Mouse (Mus musculus): ENCODE results near the gene Ankrd13d. TPM values are rescaled to one million over a fixed set of nuclear protein-coding genes. Genes with fewer than 3 reads are reported as not detected.

Gene Ankrd13d
- polyA plus RNA-seq, 1 experiment: 7.3 TPM

DNA sequence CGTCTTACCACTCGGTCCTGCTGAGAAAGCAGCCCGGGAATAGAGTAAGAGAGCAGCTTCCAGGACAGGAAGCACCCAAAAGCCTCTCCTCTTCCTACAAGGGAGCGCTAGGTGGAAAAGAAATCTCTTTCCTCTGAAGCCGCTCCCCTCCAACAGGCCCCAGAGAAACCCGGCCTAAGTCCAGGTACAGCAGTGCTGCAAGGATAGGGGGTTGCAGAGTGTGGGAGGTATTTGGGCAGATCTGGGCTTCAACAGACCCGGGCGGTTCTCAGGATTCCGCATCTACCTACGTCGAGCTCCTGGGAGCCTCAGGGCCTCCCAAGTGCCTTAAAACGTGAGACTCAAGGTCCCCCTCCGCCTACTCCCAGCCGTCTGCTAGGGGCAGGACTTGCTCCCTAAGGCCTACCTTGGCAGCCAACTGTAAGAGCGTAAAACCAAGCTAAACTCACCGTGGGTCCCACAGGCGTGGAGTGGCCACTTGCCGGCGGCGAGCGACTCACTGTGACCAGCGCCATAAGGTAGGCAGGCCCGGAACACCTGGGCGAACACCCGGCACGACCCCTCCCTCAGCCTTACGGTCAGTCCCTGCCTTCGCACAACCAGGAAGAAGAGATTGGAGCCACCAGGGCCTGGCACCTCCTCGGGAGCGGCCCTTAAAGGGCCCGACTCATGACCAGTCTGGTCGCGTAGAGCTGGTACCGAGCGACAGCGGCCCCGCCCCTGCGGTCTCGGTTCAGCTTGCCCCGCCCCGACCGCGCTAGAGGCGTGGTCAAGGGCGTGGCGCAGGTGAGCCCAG, 14.2 kb downstream of the Ankrd13d start, which contains the start of gene Ssh3:
Gene Ssh3 (minus strand): TSS at position 615 of the 796 bp plus-strand sequence.
- TF ChIP-seq CTCF (IDR thresholded peaks at IDR 0.05; ENCODE audit: insufficient read depth, low read length) (no peak), POLR2A (IDR thresholded peaks at IDR 0.05; ENCODE audit: borderline replicate concordance, extremely low read depth, low read depth, low read length) (peak; percentile 59; the same call in 1 of the 2 replicates)
- 11% methylated on average over 46 of the region's 46 CpGs for WGBS
- Histone ChIP-seq H3K4me3 (replicated peaks; ENCODE audit: extremely low read depth, low read depth, low read length) (peak within 1 kb of the TSS; percentile 91), H3K4me1 (ENCODE audit: control insufficient read depth, insufficient read depth, low read length) (peaks cover 6% of the 10 kb centered on the region)
- peak; percentile 82 for DNase-seq

DNA sequence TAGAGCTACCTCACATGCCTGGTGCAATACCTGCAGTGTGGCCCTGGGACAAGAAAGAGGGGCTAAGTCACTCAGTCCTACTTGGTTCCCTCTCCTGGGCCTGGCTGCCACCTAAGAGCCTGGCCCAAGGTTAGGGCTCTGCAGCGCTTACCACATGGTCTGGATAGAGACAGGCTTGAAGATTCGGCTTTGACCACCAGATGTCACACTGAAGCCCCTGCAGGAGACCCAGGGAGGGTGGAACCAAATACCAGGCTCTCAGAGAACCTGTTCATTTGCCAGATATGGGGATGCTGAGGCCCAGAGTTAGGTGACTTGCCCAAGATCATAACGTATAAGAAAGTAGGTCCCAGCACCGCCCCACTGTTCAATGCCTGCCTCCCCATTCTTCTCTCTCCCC, 17.0 kb downstream of the Ankrd13d start:
- peaks cover 6% of the 10 kb centered on the region for H3K4me1 ChIP-seq (ENCODE audit: control insufficient read depth, insufficient read depth, low read length)
- WGBS: 72% methylated on average over 4 of the region's 4 CpGs
- TF ChIP-seq POLR2A (IDR thresholded peaks at IDR 0.05; ENCODE audit: borderline replicate concordance, extremely low read depth, low read depth, low read length): no peak
- no peak for TF ChIP-seq CTCF (IDR thresholded peaks at IDR 0.05; ENCODE audit: insufficient read depth, low read length)
- no peak overlapping the region for H3K4me3 ChIP-seq (replicated peaks; ENCODE audit: extremely low read depth, low read depth, low read length)
- no peak for DNase-seq

DNA sequence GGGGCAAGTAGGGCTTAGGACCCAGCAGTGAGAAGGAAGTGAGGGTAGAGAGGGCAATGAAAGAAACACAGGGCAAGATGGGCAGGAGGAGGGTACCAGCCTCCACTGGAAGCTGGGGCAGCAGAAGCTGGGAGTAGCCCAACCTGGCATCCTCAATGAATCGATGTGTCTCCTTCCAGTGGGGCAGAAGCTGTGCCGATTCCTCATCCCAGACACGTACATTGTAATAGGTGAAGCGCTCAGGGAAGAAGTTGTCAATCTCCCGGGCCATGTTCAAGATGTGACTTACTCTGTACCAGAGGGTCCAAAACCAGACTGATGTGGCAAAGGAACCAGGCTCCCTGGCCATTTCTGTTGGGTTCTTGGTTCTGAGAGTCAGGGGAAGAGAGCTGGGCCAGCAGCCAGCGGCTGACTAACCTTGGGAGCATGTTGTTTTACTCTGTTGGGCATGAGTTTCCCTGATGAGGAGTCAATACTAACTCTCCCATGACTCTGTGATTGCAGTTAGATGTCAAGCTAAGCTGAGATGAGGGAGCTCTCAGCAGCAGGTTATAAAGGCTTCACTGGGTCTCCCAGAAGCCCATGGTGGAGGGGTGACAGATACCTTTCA, 18.7 kb downstream of the Ankrd13d start:
- no peak for DNase-seq
- 92% methylated on average over 6 of the region's 6 CpGs for WGBS
- TF ChIP-seq POLR2A (IDR thresholded peaks at IDR 0.05; ENCODE audit: borderline replicate concordance, extremely low read depth, low read depth, low read length) (no peak), CTCF (IDR thresholded peaks at IDR 0.05; ENCODE audit: insufficient read depth, low read length) (no peak)
- no peak overlapping the region for H3K4me3 ChIP-seq (replicated peaks; ENCODE audit: extremely low read depth, low read depth, low read length)
- H3K4me1 ChIP-seq (ENCODE audit: control insufficient read depth, insufficient read depth, low read length): peaks cover 4% of the 10 kb centered on the region

DNA sequence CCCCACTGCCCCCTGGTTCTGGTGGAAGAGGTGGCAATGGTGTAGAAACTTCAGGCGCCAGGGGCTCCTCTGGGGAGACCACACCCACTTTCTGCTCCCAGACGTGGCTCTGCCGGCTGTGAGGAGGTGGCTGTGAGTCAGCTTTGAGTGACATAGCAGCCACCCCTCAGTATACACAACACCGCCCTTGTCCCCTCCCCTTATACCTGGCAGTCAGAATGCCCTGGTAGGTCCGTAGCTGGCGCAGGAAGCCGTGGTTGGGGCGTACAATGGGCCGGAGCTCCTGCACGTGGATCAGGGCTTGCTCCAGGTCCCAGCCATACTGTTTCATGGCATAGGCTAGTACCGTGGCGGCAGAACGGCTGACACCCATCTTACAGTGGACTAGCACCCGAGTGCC, 19.2 kb downstream of the Ankrd13d start:
- 69% methylated on average over 14 of the region's 14 CpGs for WGBS

DNA sequence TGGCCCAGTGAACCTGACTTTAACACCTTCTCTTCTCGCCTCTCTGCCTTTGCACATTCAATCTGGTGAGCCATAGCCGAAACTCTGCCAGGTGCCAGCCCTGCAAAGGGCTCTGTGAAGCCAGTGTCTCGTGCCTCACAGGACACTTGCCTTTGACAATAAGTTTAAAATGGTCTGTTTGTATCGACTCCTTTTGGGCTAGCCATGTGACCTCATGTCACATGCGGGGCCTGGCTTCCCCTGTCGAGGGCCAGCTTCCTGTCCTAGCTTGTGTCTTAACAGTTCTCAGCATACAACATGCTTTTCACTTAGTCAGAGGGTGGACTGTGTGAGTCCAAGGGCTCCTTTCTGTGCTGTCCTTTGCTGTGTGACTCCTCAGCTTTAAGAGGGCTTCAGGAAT, 20.2 kb downstream of the Ankrd13d start:
- DNase-seq: no peak
- 51% methylated on average over 6 of the region's 6 CpGs for WGBS
- Histone ChIP-seq H3K4me3 (replicated peaks; ENCODE audit: extremely low read depth, low read depth, low read length) (no peak overlapping the region), H3K4me1 (ENCODE audit: control insufficient read depth, insufficient read depth, low read length) (no peaks in the 10 kb centered on the region)
- TF ChIP-seq CTCF (IDR thresholded peaks at IDR 0.05; ENCODE audit: insufficient read depth, low read length) (no peak), POLR2A (IDR thresholded peaks at IDR 0.05; ENCODE audit: borderline replicate concordance, extremely low read depth, low read depth, low read length) (no peak)

More for the DNA sequence above, 19.2 kb downstream of the Ankrd13d start:
- TF ChIP-seq POLR2A (IDR thresholded peaks at IDR 0.05; ENCODE audit: borderline replicate concordance, extremely low read depth, low read depth, low read length) (no peak), CTCF (IDR thresholded peaks at IDR 0.05; ENCODE audit: insufficient read depth, low read length) (no peak)
- no peak for DNase-seq
- peaks cover 4% of the 10 kb centered on the region for H3K4me1 ChIP-seq (ENCODE audit: control insufficient read depth, insufficient read depth, low read length)
- H3K4me3 ChIP-seq (replicated peaks; ENCODE audit: extremely low read depth, low read depth, low read length): no peak overlapping the region

DNA sequence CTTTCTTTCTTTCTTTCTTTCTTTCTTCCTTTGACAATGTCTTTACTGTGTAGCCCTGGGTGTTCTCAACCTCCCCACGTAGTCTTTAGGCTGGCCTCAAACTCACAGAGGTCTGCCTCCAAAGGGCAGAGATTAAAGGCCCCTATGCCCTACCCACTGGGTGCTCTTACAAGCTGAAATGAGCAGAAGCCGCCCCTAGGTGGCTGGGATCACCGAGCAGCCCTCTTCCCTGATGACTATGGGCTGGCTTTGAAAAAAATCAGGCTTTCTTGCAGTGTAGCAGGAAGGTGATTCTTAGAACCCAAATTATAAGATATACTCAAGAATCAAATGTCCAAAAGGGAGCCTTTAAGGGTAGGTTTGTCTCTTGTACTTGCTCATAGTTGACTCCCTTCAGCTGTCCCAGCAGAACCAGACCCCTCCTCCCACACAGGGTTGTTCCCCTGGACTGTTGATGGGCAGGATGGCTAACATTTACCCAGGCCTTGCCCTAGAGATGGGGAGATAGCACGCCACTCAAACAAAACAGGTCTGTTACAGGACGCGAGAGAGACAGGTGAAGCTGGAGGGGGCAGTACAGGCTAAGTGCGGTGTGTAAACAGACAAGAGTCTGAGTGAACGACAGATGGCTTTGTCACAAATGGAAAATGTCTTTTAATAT, 21.8 kb downstream of the Ankrd13d start:
- Histone ChIP-seq H3K4me3 (replicated peaks; ENCODE audit: extremely low read depth, low read depth, low read length) (no peak overlapping the region), H3K4me1 (ENCODE audit: control insufficient read depth, insufficient read depth, low read length) (no peaks in the 10 kb centered on the region; the same call in 1 of the 2 replicates)
- no peak for DNase-seq
- TF ChIP-seq CTCF (IDR thresholded peaks at IDR 0.05; ENCODE audit: insufficient read depth, low read length) (no peak), POLR2A (IDR thresholded peaks at IDR 0.05; ENCODE audit: borderline replicate concordance, extremely low read depth, low read depth, low read length) (no peak)
- WGBS: 63% methylated on average over 8 of the region's 8 CpGs

DNA sequence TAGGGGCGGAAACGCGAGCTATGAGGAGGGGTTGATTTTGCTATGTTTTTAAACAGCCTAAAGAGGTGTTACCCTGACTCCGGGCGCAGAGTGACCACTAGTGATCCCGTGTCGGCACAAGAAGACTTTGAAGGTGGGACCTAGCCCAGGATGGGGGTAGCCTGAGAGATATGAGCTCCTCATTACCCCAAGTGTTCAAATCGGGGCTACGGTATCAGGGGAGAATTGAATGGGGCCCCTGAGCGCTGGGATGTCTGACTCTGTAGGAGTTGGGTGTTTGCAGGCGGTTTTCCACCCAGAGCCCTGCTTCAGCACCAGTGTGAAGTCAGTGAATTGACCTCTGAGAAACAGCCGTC, 25.1 kb downstream of the Ankrd13d start:
- Histone ChIP-seq H3K4me1 (ENCODE audit: control insufficient read depth, insufficient read depth, low read length) (no peaks in the 10 kb centered on the region; the same call in 1 of the 2 replicates), H3K4me3 (replicated peaks; ENCODE audit: extremely low read depth, low read depth, low read length) (peak overlapping the region; percentile 6)
- DNase-seq: no peak
- 27% methylated on average over 12 of the region's 12 CpGs for WGBS
- TF ChIP-seq CTCF (IDR thresholded peaks at IDR 0.05; ENCODE audit: insufficient read depth, low read length) (no peak), POLR2A (IDR thresholded peaks at IDR 0.05; ENCODE audit: borderline replicate concordance, extremely low read depth, low read depth, low read length) (no peak)

DNA sequence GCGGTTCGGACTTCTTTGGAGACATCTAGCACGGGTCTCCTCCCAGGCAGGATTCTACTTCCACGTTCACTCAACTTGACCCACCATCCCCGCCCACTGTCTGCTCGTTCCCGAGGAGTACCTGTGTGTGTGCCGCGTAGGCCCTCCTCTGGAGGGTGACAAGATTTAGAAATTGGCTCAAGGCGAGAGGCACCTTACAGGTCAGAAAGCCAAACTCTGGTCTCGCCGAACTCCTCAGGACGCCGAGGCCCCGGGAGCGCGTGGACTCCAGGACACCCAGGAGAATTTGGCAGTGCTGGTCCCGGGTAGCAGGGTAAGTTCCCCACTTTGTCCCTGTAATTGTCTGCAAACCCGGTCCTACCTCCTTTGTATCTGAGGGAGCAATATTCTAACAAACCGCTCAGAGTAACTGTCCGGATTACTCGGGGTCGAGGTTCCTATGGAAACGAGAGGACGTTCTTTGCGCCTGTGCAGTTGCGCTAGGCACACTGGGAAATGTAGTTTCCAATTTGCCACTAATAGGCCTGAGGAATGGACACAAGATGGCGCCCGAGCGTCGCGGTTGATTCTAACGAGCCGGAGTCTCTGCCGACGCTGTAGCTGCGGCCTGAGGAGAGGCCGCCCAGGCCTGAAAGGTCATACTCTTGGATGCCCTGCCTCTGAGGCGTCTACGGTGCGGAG, 25.6 kb downstream of the Ankrd13d start:
- TF ChIP-seq POLR2A (IDR thresholded peaks at IDR 0.05; ENCODE audit: borderline replicate concordance, extremely low read depth, low read depth, low read length) (no peak), CTCF (IDR thresholded peaks at IDR 0.05; ENCODE audit: insufficient read depth, low read length) (peak; percentile 85)
- peak; percentile 89 for DNase-seq
- Histone ChIP-seq H3K4me1 (ENCODE audit: control insufficient read depth, insufficient read depth, low read length) (no peaks in the 10 kb centered on the region; the same call in 1 of the 2 replicates), H3K4me3 (replicated peaks; ENCODE audit: extremely low read depth, low read depth, low read length) (peak overlapping the region; percentile 72)
- WGBS: under 1% methylated on average over 41 of the region's 41 CpGs

DNA sequence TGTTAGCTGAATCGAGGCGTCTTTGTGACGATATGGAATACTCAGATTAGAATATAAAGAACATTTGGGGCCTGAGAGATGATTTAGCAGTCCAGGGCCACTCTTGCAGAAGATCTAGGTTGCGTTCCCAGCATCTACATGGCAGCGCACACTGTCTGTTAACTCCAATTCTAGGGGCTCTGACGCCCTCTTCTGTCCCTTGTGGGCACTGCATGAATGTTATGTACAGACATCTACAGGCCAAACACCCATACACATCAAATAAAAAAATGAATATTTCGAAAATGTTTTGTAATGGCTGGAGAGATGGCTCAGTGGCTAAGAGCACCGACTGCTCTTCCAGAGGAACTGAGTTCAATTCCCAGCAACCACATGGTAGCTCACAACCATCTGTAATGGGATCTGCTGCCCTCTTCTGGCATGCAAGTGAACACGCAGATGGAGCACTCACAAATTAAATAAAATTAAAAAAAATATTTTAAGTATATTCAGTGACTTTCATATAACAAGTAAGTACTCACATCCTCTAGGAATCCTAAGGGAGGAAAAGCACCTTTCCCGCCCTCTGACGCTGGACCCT, 27.3 kb downstream of the Ankrd13d start:
- no peaks in the 10 kb centered on the region; the same call in 1 of the 2 replicates for H3K4me1 ChIP-seq (ENCODE audit: control insufficient read depth, insufficient read depth, low read length)
- no peak for DNase-seq
- H3K4me3 ChIP-seq (replicated peaks; ENCODE audit: extremely low read depth, low read depth, low read length): no peak overlapping the region
- TF ChIP-seq POLR2A (IDR thresholded peaks at IDR 0.05; ENCODE audit: borderline replicate concordance, extremely low read depth, low read depth, low read length) (no peak), CTCF (IDR thresholded peaks at IDR 0.05; ENCODE audit: insufficient read depth, low read length) (peak; percentile 15; the same call in 1 of the 2 replicates)
- WGBS: 79% methylated on average over 11 of the region's 11 CpGs
